Mouse (Mus musculus) heart, embryonic 14.5 days (tissue): ENCODE results near the gene Taf6l. TPM values are rescaled to one million over a fixed set of nuclear protein-coding genes. Genes with fewer than 3 reads are reported as not detected.

Experiments used
- ATAC-seq: fragments of 200-750 bp; cut with Nextera tagmentation; 2 replicates; pipeline ENCODE4 v1.8.0; 2017; ENCODE audit warnings: low read depth, moderate TSS enrichment; ENCODE audit not compliant: insufficient number of reproducible peaks, insufficient read depth, low FRiP score
- H3K27ac ChIP-seq, 2 experiments: fragments of 200-500 bp in 1 of 2; fragments of 300-500 bp in 1 of 2; sonication (generic) in 1 of 2; replicated peaks in 1 of 2; 2 replicates each; pipeline ENCODE4 v1.5.1; 2012 to 2014; ENCODE audit warnings: low read depth in 2 of 2, low read length in 2 of 2, control low read depth in 1 of 2, mild to moderate bottlenecking in 1 of 2, mixed read lengths in 1 of 2; ENCODE audit not compliant: control insufficient read depth in 1 of 2, insufficient read depth in 1 of 2
- H3K27me3 ChIP-seq: fragments of 300-500 bp; sonication (generic); 2 replicates; pipeline ENCODE4 v1.6.1; 2014; ENCODE audit warnings: mild to moderate bottlenecking, low read length, control low read depth; ENCODE audit not compliant: control insufficient read depth, insufficient read depth
- H3K36me3 ChIP-seq: fragments of 300-500 bp; sonication (generic); 2 replicates; pipeline ENCODE4 v1.6.1; 2014; ENCODE audit warnings: mild to moderate bottlenecking, control low read depth, low read length, mixed read lengths; ENCODE audit not compliant: control insufficient read depth, insufficient read depth
- H3K4me1 ChIP-seq, 2 experiments: fragments of 200-500 bp in 1 of 2; fragments of 300-500 bp in 1 of 2; sonication (generic) in 1 of 2; 2 replicates each; pipeline ENCODE4 v1.6.1; 2012 to 2014; ENCODE audit warnings: low read length in 2 of 2, control low read depth in 1 of 2, mixed read lengths in 1 of 2; ENCODE audit not compliant: control insufficient read depth in 2 of 2, insufficient read depth in 2 of 2
- H3K4me2 ChIP-seq: fragments of 300-500 bp; sonication (generic); 2 replicates; pipeline ENCODE4 v1.6.1; 2014; ENCODE audit warnings: mild to moderate bottlenecking, low read length
- H3K4me3 ChIP-seq, 2 experiments: fragments of 200-500 bp in 1 of 2; fragments of 300-500 bp in 1 of 2; sonication (generic) in 1 of 2; 2 replicates each; pipeline ENCODE4 v1.5.1; 2012 to 2014; ENCODE audit warnings: low read length in 2 of 2, mild to moderate bottlenecking in 2 of 2, control low read depth in 1 of 2, low read depth in 1 of 2, moderate library complexity in 1 of 2; ENCODE audit not compliant: control insufficient read depth in 1 of 2, insufficient read depth in 1 of 2
- H3K9ac ChIP-seq: fragments of 300-500 bp; sonication (generic); 2 replicates; pipeline ENCODE4 v1.6.1; 2014; ENCODE audit warnings: mild to moderate bottlenecking, low read length
- H3K9me3 ChIP-seq: fragments of 300-500 bp; sonication (generic); 2 replicates; pipeline ENCODE4 v1.6.1; 2016; ENCODE audit warnings: low read length, control low read depth; ENCODE audit not compliant: control insufficient read depth
- WGBS: fragments of 180-500 bp; shearing (Covaris S2); extraction: QIAGEN DNeasy Blood & Tissue Kit; methylation state at CpG from one replicate; pipeline ENCODE4 v1.1.7; 2014; 5-methylcytosine and 5-hydroxymethylcytosine counted together
- polyA plus RNA-seq: library from polyadenylated mRNA; unstranded; fragments of >200 nt; fragmentation: Nextera tagmentation; extraction: Ambion mirVana; gene quantifications from 2 replicates; pipeline ENCODE4 v1.2.1, GENCODE M21; 2014

The Taf6l gene
- polyA plus RNA-seq, 1 experiment from 2014 or later, result 10.9 TPM

GRCm38 (mm10) chr19:8820424-8820956, 34.3 kb upstream of the Taf6l start:
- H3K27me3 ChIP-seq, result no peaks in the 10 kb centered on the region
- 0 out of 2 replicates have a peak, but pooled peaks have one; percentile 7 for ATAC-seq
- WGBS, result under 1% methylated on average over 48 of the region's 48 CpGs
- peaks cover 47% of the 10 kb centered on the region for H3K36me3 ChIP-seq
- no peaks in the 10 kb centered on the region for H3K9me3 ChIP-seq
- H3K4me2 ChIP-seq, result peak overlapping the region; percentile 97
- peak overlapping the region; percentile 98 for H3K9ac ChIP-seq
- H3K4me1 ChIP-seq, result peaks cover 7 to 34% of the 10 kb centered on the region in 2 experiments
- H3K4me3 ChIP-seq, result peak overlapping the region; percentile 90 to 96
- peak overlapping the region; percentile 98 to 100 for H3K27ac ChIP-seq

- Histone ChIP-seq H3K36me3 (peaks cover 47% of the 10 kb centered on the region), H3K4me1 (peaks cover 7 to 34% of the 10 kb centered on the region in 2 experiments), H3K27ac (peak within 1 kb of the TSS; percentile 98 to 100), H3K4me2 (peak within 1 kb of the TSS; percentile 98), H3K9me3 (no peaks in the 10 kb centered on the region), H3K4me3 (peak within 1 kb of the TSS; percentile 90 to 96), H3K9ac (peak within 1 kb of the TSS; percentile 98), H3K27me3 (no peaks in the 10 kb centered on the region)
- peak; percentile 95 for ATAC-seq
- WGBS, result under 1% methylated on average over 81 of the region's 83 CpGs
Measured at GRCm38 (mm10) chr19:8819596-8820423, 33.6 kb upstream of the Taf6l start, which contains the start of gene Hnrnpul2. Gene Hnrnpul2, plus strand, starts transcription at chr19:8820010.

- no peaks in the 10 kb centered on the region for H3K9me3 ChIP-seq
- peaks cover 7 to 34% of the 10 kb centered on the region in 2 experiments for H3K4me1 ChIP-seq
- peak within 1 kb of the TSS; percentile 90 to 96 for H3K4me3 ChIP-seq
- peak within 1 kb of the TSS; percentile 98 for H3K4me2 ChIP-seq
- peak within 1 kb of the TSS; percentile 98 to 100 for H3K27ac ChIP-seq
- 1% methylated on average over 33 of the region's 33 CpGs for WGBS
- H3K27me3 ChIP-seq, result no peaks in the 10 kb centered on the region
- ATAC-seq, result peak; percentile 85
- peaks cover 46% of the 10 kb centered on the region for H3K36me3 ChIP-seq
- H3K9ac ChIP-seq, result peak within 1 kb of the TSS; percentile 98
Measured at GRCm38 (mm10) chr19:8818801-8819595, 32.8 kb upstream of the Taf6l start, which contains the start of gene Ttc9c. Gene Ttc9c, minus strand, starts transcription at chr19:8819333.

DNA sequence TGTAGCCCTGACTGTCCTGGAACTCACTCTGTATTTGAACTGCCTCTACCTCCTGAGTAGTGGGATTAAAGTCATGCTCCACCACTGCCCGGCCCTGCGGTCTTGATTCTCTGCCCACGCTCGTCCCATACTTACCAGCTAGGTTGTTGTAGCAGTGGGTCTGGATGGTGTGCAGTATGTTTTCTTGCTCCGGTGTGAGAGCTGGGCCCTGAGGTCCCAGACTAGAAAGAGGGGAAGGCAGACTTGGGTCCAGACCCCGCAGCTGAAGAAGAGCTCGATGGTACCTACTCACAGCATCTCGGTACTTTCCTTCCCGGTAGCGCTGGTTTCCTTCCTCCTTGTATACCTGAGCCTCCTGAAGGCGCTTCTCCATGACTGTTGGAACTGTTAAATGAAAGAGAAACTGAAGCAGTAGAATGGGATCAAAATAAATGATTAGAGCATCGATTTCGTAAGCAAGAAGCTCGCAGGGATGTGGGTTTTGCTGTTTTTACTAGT, 32.1 kb upstream of the Taf6l start:
- H3K4me1 ChIP-seq, result peaks cover 7 to 34% of the 10 kb centered on the region in 2 experiments
- ATAC-seq, result no peak
- peak overlapping the region; percentile 86 for H3K9ac ChIP-seq
- peak overlapping the region; percentile 55 to 96 for H3K4me3 ChIP-seq
- 20% methylated on average over 14 of the region's 14 CpGs for WGBS
- peak overlapping the region; percentile 98 for H3K4me2 ChIP-seq
- H3K36me3 ChIP-seq, result peaks cover 46% of the 10 kb centered on the region
- H3K27me3 ChIP-seq, result no peaks in the 10 kb centered on the region
- no peaks in the 10 kb centered on the region for H3K9me3 ChIP-seq
- H3K27ac ChIP-seq, result peak overlapping the region; percentile 95 to 98

DNA sequence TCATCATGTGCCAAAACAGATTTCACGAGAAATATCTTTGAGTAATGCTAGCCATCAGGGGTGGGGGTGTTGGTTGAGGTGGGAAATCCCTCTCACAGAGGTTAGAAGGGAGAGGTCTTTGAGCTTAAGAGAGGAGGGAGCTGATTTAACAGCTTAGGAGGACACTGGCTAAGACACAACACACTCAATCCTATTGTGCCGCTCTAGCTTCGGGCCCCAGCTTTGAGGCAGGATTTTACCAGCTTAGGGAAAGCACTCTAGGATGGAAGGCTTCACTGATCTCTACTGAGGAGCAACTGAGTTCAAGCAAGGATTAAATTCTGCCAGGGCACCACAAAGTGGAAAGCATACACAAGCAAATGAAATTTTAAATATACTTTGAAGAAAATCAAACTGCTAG, 30.8 kb upstream of the Taf6l start:
- no peaks in the 10 kb centered on the region for H3K27me3 ChIP-seq
- no peak overlapping the region; a peak in 1 of 4 replicates for H3K4me3 ChIP-seq
- H3K36me3 ChIP-seq, result peaks cover 48% of the 10 kb centered on the region
- ATAC-seq, result no peak
- H3K4me1 ChIP-seq, result peaks cover 5 to 25% of the 10 kb centered on the region in 2 experiments
- H3K4me2 ChIP-seq, result no peak overlapping the region
- 77% methylated on average over 3 of the region's 3 CpGs for WGBS
- no peaks in the 10 kb centered on the region for H3K9me3 ChIP-seq
- peak overlapping the region; percentile 1; the same call in 1 of the 2 replicates for H3K9ac ChIP-seq
- H3K27ac ChIP-seq, result no peak overlapping the region

DNA sequence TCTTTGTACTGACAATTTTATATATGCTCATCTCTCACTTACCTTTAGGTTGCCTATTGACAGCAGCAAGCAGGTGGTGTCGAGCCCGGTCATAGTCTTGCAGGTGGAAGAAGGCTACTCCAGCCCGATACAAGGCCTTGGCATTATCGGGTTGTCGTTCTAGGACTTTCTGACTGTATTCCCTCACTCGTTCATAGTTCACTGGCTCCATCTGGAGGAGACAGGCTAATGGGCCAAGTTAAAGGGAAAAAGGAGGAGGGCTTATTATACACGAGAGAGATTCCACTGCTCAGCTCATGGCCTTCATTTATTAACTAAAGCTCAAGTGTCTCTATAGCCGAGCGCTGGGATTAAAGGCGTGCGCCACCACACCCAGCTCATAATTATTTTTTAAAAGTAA, 29.6 kb upstream of the Taf6l start:
- ATAC-seq, result no peak
- H3K4me2 ChIP-seq, result no peak overlapping the region
- 82% methylated on average over 11 of the region's 11 CpGs for WGBS
- H3K27me3 ChIP-seq, result no peaks in the 10 kb centered on the region
- peaks cover 59% of the 10 kb centered on the region for H3K36me3 ChIP-seq
- H3K9ac ChIP-seq, result no peak overlapping the region
- no peak overlapping the region for H3K4me3 ChIP-seq
- H3K4me1 ChIP-seq, result peaks cover 5 to 20% of the 10 kb centered on the region in 2 experiments
- no peaks in the 10 kb centered on the region for H3K9me3 ChIP-seq
- no peak overlapping the region for H3K27ac ChIP-seq

GRCm38 (mm10) chr19:8806810-8807209, 20.6 kb upstream of the Taf6l start:
- whole genome bisulfite sequencing, result 94% methylated on average over 5 of the region's 5 CpGs
- no peak for ATAC-seq
- peaks cover 73% of the 10 kb centered on the region for H3K36me3 ChIP-seq
- H3K27me3 ChIP-seq, result no peaks in the 10 kb centered on the region
- no peak overlapping the region for H3K27ac ChIP-seq
- no peak overlapping the region for H3K4me3 ChIP-seq
- no peak overlapping the region for H3K9ac ChIP-seq
- H3K9me3 ChIP-seq, result no peaks in the 10 kb centered on the region
- H3K4me1 ChIP-seq, result peaks cover 5% of the 10 kb centered on the region in 2 experiments
- no peak overlapping the region for H3K4me2 ChIP-seq
